Mouse (Mus musculus): Measurements from ENCODE around the gene Asic5.

DNA sequence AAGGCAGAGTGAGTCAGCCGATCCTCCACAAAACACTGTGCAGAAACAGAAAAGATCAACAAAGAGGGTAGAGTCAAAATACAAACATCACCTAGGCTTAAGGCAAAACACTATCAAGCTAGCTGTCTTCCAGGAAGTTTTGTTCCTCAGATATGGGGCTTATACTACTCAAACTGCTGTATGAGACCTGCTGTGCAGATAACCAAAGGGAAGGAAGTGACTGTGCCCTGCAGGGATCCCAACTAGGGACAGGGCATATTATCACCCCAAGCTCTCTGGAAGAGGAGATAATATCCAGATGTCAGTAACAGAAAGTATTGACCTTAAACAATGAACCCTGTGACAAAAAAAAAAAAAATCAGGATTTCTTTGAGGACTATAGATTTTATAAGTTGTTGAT lies 33.0 kb upstream of the Asic5 start:
- TF ChIP-seq CTCF (IDR thresholded peaks at IDR 0.05; ENCODE audit: control insufficient read depth, insufficient read depth, insufficient read length) (no peak), USF1 (IDR thresholded peaks at IDR 0.05; ENCODE audit: low read depth) (no peak), CEBPB (IDR thresholded peaks at IDR 0.05; ENCODE audit: low read depth) (no peak), MAX (IDR thresholded peaks at IDR 0.05) (no peak), FOSL1 (IDR thresholded peaks at IDR 0.05; ENCODE audit: insufficient read depth, low read length, poor library complexity, severe bottlenecking) (no peak), MYOG (IDR thresholded peaks at IDR 0.05; ENCODE audit: control insufficient read depth, extremely low read depth, insufficient read length) (no peak)
